Mouse (Mus musculus): ENCODE measurements around the gene Umodl1. TPM values are rescaled to one million over a fixed set of nuclear protein-coding genes. Genes with fewer than 3 reads are reported as not detected.

The Umodl1 gene
- polyA plus RNA-seq (2014; fragmentation: Nextera tagmentation; extraction: Ambion mirVana), result 0.43 and 0.65 TPM in 2 replicates

- WGBS, result 48% methylated on average over 10 of the region's 10 CpGs
- Histone ChIP-seq H3K27ac (replicated peaks; ENCODE audit: low read depth, low read length) (no peak within 1 kb of the TSS), H3K27me3 (replicated peaks; ENCODE audit: control insufficient read depth, insufficient read depth, low read length) (no peaks in the 10 kb centered on the region), H3K4me1 (ENCODE audit: control insufficient read depth, insufficient read depth, low read length) (no peaks in the 10 kb centered on the region), H3K4me2 (ENCODE audit: low read depth, low read length) (no peak within 1 kb of the TSS), H3K36me3 (ENCODE audit: control insufficient read depth, insufficient read depth, low read length) (no peaks in the 10 kb centered on the region), H3K9me3 (ENCODE audit: control insufficient read depth, low read length) (no peaks in the 10 kb centered on the region), H3K9ac (ENCODE audit: low read depth, low read length) (no peak within 1 kb of the TSS), H3K4me3 (ENCODE audit: low read depth, low read length) (no peak within 1 kb of the TSS)
- no peak for DNase-seq (ENCODE audit: low spot score)
- no peak for ATAC-seq (ENCODE audit: low read depth)
Observed at GRCm38 (mm10) chr17:30954340-30954739, at the start of gene Umodl1. Umodl1 (plus strand) TSS chr17:30954640.

- DNase-seq (ENCODE audit: low spot score), result no peak
- H3K4me3 ChIP-seq (ENCODE audit: low read depth, low read length), result no peak overlapping the region
- no peak overlapping the region for H3K9ac ChIP-seq (ENCODE audit: low read depth, low read length)
- H3K4me1 ChIP-seq (ENCODE audit: control insufficient read depth, insufficient read depth, low read length), result no peaks in the 10 kb centered on the region
- H3K9me3 ChIP-seq (ENCODE audit: control insufficient read depth, low read length), result no peaks in the 10 kb centered on the region
- H3K36me3 ChIP-seq (ENCODE audit: control insufficient read depth, insufficient read depth, low read length), result no peaks in the 10 kb centered on the region
- 73% methylated on average over 4 of the region's 4 CpGs for WGBS
- peaks cover 7% of the 10 kb centered on the region for H3K27me3 ChIP-seq (replicated peaks; ENCODE audit: control insufficient read depth, insufficient read depth, low read length)
- no peak overlapping the region for H3K4me2 ChIP-seq (ENCODE audit: low read depth, low read length)
- H3K27ac ChIP-seq (replicated peaks; ENCODE audit: low read depth, low read length), result no peak overlapping the region
- ATAC-seq (ENCODE audit: low read depth), result no peak
Observed at GRCm38 (mm10) chr17:30907577-30907976, 46.9 kb upstream of the Umodl1 start.

DNA sequence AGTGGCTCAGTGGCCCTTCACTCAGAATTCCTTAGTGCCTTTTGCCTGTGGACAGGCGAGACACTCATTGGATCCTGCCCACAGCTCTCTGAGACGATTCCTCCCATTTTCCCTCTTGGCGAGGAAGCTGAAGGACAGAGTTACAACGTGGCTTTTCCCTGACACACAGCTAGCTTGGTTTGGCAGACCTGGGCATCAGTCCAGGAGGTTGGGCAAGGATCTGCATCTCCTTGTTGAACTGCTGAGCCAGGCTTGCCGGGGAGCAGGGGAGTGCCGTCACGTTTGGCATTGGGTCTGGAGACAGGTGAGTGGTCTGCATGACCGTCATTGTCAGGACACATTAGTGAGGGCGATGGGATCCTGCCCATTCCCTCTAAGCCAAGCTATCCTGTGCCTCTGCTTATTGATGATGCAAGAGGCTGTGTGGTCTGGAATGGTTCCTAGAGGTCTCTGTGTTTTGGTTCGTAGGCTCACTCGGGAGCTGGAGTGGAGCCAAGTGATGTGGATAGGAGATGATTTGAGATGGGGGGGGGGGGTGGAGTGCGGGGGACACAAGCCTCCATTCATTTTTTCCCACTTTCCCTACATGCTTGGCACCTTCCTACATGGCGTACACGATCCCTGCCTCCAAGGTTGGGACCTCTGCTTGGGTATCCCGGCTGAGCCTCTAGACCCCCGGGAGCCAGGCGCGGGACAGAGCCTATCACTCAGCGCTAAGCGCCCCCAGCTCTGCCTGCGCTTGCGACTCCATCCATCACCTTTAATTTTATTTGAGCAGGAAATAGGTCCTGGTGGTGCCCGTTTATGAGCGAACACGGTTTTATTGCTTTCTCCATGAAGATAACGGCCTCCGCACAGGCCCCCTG is 43.3 kb upstream of the Umodl1 start:
- no peak overlapping the region for H3K9ac ChIP-seq (ENCODE audit: low read depth, low read length)
- H3K9me3 ChIP-seq (ENCODE audit: control insufficient read depth, low read length), result no peaks in the 10 kb centered on the region
- H3K27me3 ChIP-seq (replicated peaks; ENCODE audit: control insufficient read depth, insufficient read depth, low read length), result no peaks in the 10 kb centered on the region
- H3K4me2 ChIP-seq (ENCODE audit: low read depth, low read length), result no peak overlapping the region
- H3K4me3 ChIP-seq (ENCODE audit: low read depth, low read length), result no peak overlapping the region
- H3K36me3 ChIP-seq (ENCODE audit: control insufficient read depth, insufficient read depth, low read length), result no peaks in the 10 kb centered on the region
- ATAC-seq (ENCODE audit: low read depth) (no peak), DNase-seq (ENCODE audit: low spot score) (peak; percentile 20)
- no peaks in the 10 kb centered on the region for H3K4me1 ChIP-seq (ENCODE audit: control insufficient read depth, insufficient read depth, low read length)
- WGBS, result 71% methylated on average over 27 of the region's 27 CpGs
- H3K27ac ChIP-seq (replicated peaks; ENCODE audit: low read depth, low read length), result no peak overlapping the region

DNA sequence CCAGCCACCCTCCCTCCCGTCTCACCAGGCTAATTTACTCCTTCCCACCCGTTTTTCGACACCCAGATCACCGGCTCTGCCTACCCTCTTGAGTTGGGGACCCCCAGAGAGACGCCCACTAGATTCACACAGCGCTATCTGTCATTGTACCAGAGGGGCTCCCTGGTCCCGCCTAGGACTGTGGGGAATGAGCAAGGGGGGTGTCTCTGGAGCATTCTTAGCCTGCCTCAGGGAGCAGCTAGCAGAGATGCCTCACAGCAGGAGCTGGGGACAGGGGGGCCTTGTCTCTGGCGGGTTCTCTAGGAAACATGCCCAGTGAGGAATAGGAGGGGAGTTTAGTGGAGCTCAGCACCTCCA is 42.7 kb upstream of the Umodl1 start:
- H3K36me3 ChIP-seq (ENCODE audit: control insufficient read depth, insufficient read depth, low read length), result no peaks in the 10 kb centered on the region
- H3K4me3 ChIP-seq (ENCODE audit: low read depth, low read length), result no peak overlapping the region
- 47% methylated on average over 8 of the region's 8 CpGs for WGBS
- no peaks in the 10 kb centered on the region for H3K4me1 ChIP-seq (ENCODE audit: control insufficient read depth, insufficient read depth, low read length)
- H3K27ac ChIP-seq (replicated peaks; ENCODE audit: low read depth, low read length), result no peak overlapping the region
- no peaks in the 10 kb centered on the region for H3K27me3 ChIP-seq (replicated peaks; ENCODE audit: control insufficient read depth, insufficient read depth, low read length)
- no peak for DNase-seq (ENCODE audit: low spot score)
- no peaks in the 10 kb centered on the region for H3K9me3 ChIP-seq (ENCODE audit: control insufficient read depth, low read length)
- no peak for ATAC-seq (ENCODE audit: low read depth)
- H3K9ac ChIP-seq (ENCODE audit: low read depth, low read length), result no peak overlapping the region
- H3K4me2 ChIP-seq (ENCODE audit: low read depth, low read length), result no peak overlapping the region

GRCm38 (mm10) chr17:30912536-30912935 is 41.9 kb upstream of the Umodl1 start:
- ATAC-seq (ENCODE audit: low read depth), result no peak
- H3K4me1 ChIP-seq (ENCODE audit: control insufficient read depth, insufficient read depth, low read length), result no peaks in the 10 kb centered on the region
- H3K36me3 ChIP-seq (ENCODE audit: control insufficient read depth, insufficient read depth, low read length), result no peaks in the 10 kb centered on the region
- H3K9me3 ChIP-seq (ENCODE audit: control insufficient read depth, low read length), result no peaks in the 10 kb centered on the region
- H3K27me3 ChIP-seq (replicated peaks; ENCODE audit: control insufficient read depth, insufficient read depth, low read length), result no peaks in the 10 kb centered on the region
- H3K4me3 ChIP-seq (ENCODE audit: low read depth, low read length), result no peak overlapping the region
- no peak overlapping the region for H3K4me2 ChIP-seq (ENCODE audit: low read depth, low read length)
- no peak overlapping the region for H3K9ac ChIP-seq (ENCODE audit: low read depth, low read length)
- no peak for DNase-seq (ENCODE audit: low spot score)
- WGBS, result 69% methylated on average over 5 of the region's 5 CpGs
- no peak overlapping the region for H3K27ac ChIP-seq (replicated peaks; ENCODE audit: low read depth, low read length)

DNA sequence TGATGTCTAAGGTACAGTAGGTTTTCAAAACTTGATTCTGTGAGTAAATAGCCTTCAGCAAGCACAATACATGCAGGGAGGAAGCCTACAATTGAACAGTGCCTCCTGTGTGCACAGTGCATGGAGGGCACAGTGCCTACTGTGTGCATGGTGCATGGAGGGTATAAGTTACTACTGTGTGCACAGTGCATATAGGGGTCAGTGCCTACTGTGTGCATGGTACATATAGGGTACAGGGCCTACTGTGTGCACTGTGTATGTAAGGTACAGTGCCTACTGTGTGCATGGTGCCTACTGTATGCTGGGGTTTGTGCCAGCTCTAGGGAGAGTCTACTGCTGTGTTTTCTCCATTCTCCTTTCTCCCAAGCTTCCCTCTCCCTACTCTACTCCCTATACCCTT is 40.2 kb upstream of the Umodl1 start:
- DNase-seq (ENCODE audit: low spot score) (no peak), ATAC-seq (ENCODE audit: low read depth) (no peak)
- Histone ChIP-seq H3K27ac (replicated peaks; ENCODE audit: low read depth, low read length) (no peak overlapping the region), H3K36me3 (ENCODE audit: control insufficient read depth, insufficient read depth, low read length) (no peaks in the 10 kb centered on the region), H3K4me1 (ENCODE audit: control insufficient read depth, insufficient read depth, low read length) (no peaks in the 10 kb centered on the region), H3K9me3 (ENCODE audit: control insufficient read depth, low read length) (no peaks in the 10 kb centered on the region), H3K4me3 (ENCODE audit: low read depth, low read length) (no peak overlapping the region), H3K4me2 (ENCODE audit: low read depth, low read length) (no peak overlapping the region), H3K9ac (ENCODE audit: low read depth, low read length) (no peak overlapping the region), H3K27me3 (replicated peaks; ENCODE audit: control insufficient read depth, insufficient read depth, low read length) (no peaks in the 10 kb centered on the region)

DNA sequence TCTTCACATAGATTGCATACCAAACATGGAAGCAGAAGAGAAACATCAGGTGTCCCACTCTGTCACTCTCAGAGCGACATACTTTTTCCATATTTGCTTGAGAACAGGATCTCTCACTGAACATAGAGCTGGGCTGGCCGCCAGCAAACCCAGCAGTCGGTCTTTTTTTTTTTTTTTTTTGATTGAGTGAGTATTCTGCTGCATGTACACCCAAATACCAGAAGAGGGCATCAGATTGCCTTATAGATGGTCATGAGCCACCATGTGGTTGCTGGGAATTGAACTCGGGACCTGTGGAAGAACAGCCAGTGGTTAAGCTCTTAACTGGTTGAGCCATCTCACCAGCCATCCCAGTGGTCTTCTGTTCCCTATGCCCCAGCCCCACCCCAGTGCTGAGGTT is 30.9 kb upstream of the Umodl1 start:
- H3K4me3 ChIP-seq (ENCODE audit: low read depth, low read length), result no peak overlapping the region
- no peaks in the 10 kb centered on the region for H3K36me3 ChIP-seq (ENCODE audit: control insufficient read depth, insufficient read depth, low read length)
- 54% methylated on average over 4 of the region's 4 CpGs for WGBS

GRCm38 (mm10) chr17:30930827-30931226 is 23.6 kb upstream of the Umodl1 start:
- H3K27ac ChIP-seq (replicated peaks; ENCODE audit: low read depth, low read length), result no peak overlapping the region
- no peaks in the 10 kb centered on the region for H3K4me1 ChIP-seq (ENCODE audit: control insufficient read depth, insufficient read depth, low read length)
- ATAC-seq (ENCODE audit: low read depth) (no peak), DNase-seq (ENCODE audit: low spot score) (no peak)
- H3K27me3 ChIP-seq (replicated peaks; ENCODE audit: control insufficient read depth, insufficient read depth, low read length), result no peaks in the 10 kb centered on the region
- no peak overlapping the region for H3K9ac ChIP-seq (ENCODE audit: low read depth, low read length)
- H3K36me3 ChIP-seq (ENCODE audit: control insufficient read depth, insufficient read depth, low read length), result no peaks in the 10 kb centered on the region
- no peak overlapping the region for H3K4me3 ChIP-seq (ENCODE audit: low read depth, low read length)
- 74% methylated on average over 7 of the region's 7 CpGs for WGBS
- H3K4me2 ChIP-seq (ENCODE audit: low read depth, low read length), result no peak overlapping the region
- no peaks in the 10 kb centered on the region for H3K9me3 ChIP-seq (ENCODE audit: control insufficient read depth, low read length)

More for the DNA sequence above, 30.9 kb upstream of the Umodl1 start:
- Histone ChIP-seq H3K9me3 (ENCODE audit: control insufficient read depth, low read length) (no peaks in the 10 kb centered on the region), H3K27me3 (replicated peaks; ENCODE audit: control insufficient read depth, insufficient read depth, low read length) (no peaks in the 10 kb centered on the region), H3K4me2 (ENCODE audit: low read depth, low read length) (no peak overlapping the region), H3K4me1 (ENCODE audit: control insufficient read depth, insufficient read depth, low read length) (no peaks in the 10 kb centered on the region), H3K27ac (replicated peaks; ENCODE audit: low read depth, low read length) (no peak overlapping the region), H3K9ac (ENCODE audit: low read depth, low read length) (no peak overlapping the region)
- DNase-seq (ENCODE audit: low spot score) (peak; percentile 9), ATAC-seq (ENCODE audit: low read depth) (no peak)

- Histone ChIP-seq H3K9me3 (ENCODE audit: control insufficient read depth, low read length) (no peaks in the 10 kb centered on the region), H3K27ac (replicated peaks; ENCODE audit: low read depth, low read length) (no peak overlapping the region), H3K36me3 (ENCODE audit: control insufficient read depth, insufficient read depth, low read length) (no peaks in the 10 kb centered on the region), H3K4me3 (ENCODE audit: low read depth, low read length) (no peak overlapping the region), H3K4me1 (ENCODE audit: control insufficient read depth, insufficient read depth, low read length) (no peaks in the 10 kb centered on the region), H3K4me2 (ENCODE audit: low read depth, low read length) (no peak overlapping the region), H3K27me3 (replicated peaks; ENCODE audit: control insufficient read depth, insufficient read depth, low read length) (no peaks in the 10 kb centered on the region), H3K9ac (ENCODE audit: low read depth, low read length) (no peak overlapping the region)
- ATAC-seq (ENCODE audit: low read depth) (no peak), DNase-seq (ENCODE audit: low spot score) (no peak)
- WGBS, result 82% methylated on average over 5 of the region's 5 CpGs
Observed at GRCm38 (mm10) chr17:30932836-30933235, 21.6 kb upstream of the Umodl1 start.

Data from embryonic facial prominence, embryonic 14.5 days (tissue).